In the genomic region with DNA sequence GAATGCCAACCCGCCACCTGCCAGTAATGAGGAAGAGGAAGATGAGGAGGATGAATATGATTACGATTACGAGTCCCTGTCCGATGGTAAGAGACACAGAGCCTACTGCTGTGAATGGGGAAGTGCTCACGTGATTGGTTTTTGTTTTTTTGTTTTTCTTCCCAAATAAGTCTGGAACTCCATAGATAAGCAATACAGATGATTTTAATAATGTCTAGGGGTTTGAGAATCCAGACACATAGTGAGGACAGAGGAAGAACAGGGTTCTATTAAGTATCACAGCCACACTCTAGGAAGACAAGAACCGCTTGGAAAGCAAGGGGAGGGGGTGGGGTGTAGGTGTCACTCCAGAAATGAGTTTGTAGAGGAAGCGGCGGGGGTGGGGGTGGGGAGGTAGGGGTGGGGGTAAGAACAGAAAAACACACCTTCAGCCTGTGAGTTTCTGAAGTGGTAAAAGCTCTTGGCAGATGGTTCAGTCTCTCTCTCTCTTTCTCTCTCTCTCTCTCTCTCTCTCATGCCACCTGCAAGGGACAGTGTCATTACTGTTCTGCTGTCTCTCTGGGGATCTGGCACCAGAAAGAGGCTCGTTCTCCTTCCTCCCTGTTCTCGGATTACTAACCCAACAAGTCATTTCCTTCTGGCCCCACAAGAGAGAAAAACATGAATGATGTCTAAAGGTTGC, we compare ENCODE assay signal across 1 mouse cellular context.
A peak's percentile ranks its signal among the peaks of the same experiment; 100 is the strongest.
TF ChIP-seq lines count a peak whose summit lies in the region.

No protein-coding gene starts in this region.

TF ChIP-seq in CH12.LX, 34 proteins besides CTCF, POLR2A, EP300 and RAD21 (continued from another document):
- 0 out of 2 replicates have a peak, but pooled peaks have one; percentile 50 for TF ChIP-seq MYC (IDR thresholded peaks at IDR 0.05; ENCODE audit: low read depth, low read length)
- no peak for TF ChIP-seq NRF1 (IDR thresholded peaks at IDR 0.05; ENCODE audit: low read depth, low read length)
- TF ChIP-seq SIN3A (IDR thresholded peaks at IDR 0.05; ENCODE audit: low read length) = peak; percentile 35; the same call in 1 of the 2 replicates
- no peak for TF ChIP-seq POLR2AphosphoS2 (IDR thresholded peaks at IDR 0.05; ENCODE audit: low read depth, low read length)
- TF ChIP-seq JUND (conservative IDR thresholded peaks at IDR 0.05; ENCODE audit: low read depth, low read length) = peak; percentile 72; the same call in 1 of the 2 replicates
